Comparison of ENCODE assay signal across 1 mouse cellular context in the genomic region with DNA sequence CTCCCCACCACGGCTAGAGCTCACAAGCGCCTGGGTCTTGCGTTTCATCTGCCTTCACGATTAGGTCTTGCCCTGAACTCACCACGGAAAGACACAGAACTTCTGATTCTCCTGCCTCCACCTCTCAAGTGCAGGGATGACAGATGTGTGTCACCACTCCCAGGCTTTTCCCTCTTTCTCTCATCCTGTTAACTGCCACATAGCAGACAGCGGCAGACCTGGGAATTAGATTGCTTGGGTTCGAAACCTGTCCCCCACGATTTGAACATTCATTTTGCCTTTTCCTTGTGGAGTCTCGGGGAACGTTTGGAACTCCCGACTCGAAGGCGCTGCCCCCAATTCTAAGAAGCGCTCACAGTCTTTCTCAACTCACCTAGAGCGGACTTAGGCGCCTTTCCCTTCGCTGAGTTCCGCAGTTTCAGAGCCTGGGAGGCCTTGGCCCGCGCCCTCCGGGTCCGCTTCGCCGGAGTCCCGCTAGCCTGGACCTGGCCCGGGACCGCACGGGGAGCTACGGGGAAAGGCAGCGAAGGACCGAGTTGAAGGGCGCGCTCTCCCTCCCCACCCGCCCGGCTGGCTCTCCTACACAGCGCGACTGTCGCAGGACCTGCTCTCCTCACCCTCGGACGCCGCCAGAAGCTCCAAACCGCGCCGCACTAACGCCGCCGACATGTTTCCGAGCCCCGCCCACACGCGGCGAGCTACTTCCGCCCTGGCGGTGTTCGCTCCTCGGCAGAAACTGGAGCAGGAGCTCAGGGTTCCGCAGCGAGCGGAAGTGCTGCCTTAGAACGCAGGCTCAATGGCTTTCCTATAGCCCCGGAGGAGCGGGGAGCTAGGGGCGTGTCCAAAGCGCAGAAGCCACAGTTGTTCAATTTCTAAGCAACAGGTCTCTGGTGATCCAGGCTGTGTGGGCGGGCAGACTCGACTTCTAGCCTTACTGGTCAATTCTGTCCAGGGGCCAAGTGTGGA.
TF ChIP-seq lines count a peak whose summit lies in the region.

A gene (minus strand): TSS at position 706 of the 966 bp plus-strand sequence.

TF ChIP-seq in CH12.LX, 34 proteins besides CTCF, POLR2A, EP300 and RAD21:
- peak; percentile 46; the same call in 1 of the 2 replicates for TF ChIP-seq GABPA (IDR thresholded peaks at IDR 0.05; ENCODE audit: insufficient replicate concordance, low read depth, low read length)
- no peak for TF ChIP-seq ZKSCAN1 (IDR thresholded peaks at IDR 0.05; ENCODE audit: borderline replicate concordance, low read depth, low read length)
- TF ChIP-seq ZMIZ1 (IDR thresholded peaks at IDR 0.05; ENCODE audit: low read depth, low read length), result 0 out of 2 replicates have a peak, but pooled peaks have one; percentile 47
- peak; percentile 85 for TF ChIP-seq MEF2A (IDR thresholded peaks at IDR 0.05; ENCODE audit: borderline replicate concordance, low read depth, low read length)
- peak; percentile 66 for TF ChIP-seq MAX (IDR thresholded peaks at IDR 0.05; ENCODE audit: low read length)
- peak; percentile 76 for TF ChIP-seq NELFE (IDR thresholded peaks at IDR 0.05; ENCODE audit: low read depth, low read length)
- peak; percentile 54; the same call in 1 of the 2 replicates for TF ChIP-seq POLR2AphosphoS2 (IDR thresholded peaks at IDR 0.05; ENCODE audit: low read depth, low read length)
- peak; percentile 98 for TF ChIP-seq SIN3A (IDR thresholded peaks at IDR 0.05; ENCODE audit: low read length)
- TF ChIP-seq KAT2A (IDR thresholded peaks at IDR 0.05; ENCODE audit: insufficient replicate concordance, low read length), result peak; percentile 92; the same call in 1 of the 2 replicates
- TF ChIP-seq IRF4 (IDR thresholded peaks at IDR 0.05; ENCODE audit: low read depth, low read length), result peak; percentile 86
- TF ChIP-seq TBP (conservative IDR thresholded peaks at IDR 0.05; ENCODE audit: low read depth, low read length), result peak; percentile 81; the same call in 1 of the 2 replicates
- peak; percentile 42; the same call in 1 of the 2 replicates for TF ChIP-seq ZNF384 (IDR thresholded peaks at IDR 0.05; ENCODE audit: low read depth, low read length)
- peak; percentile 96 for TF ChIP-seq MAZ (IDR thresholded peaks at IDR 0.05; ENCODE audit: low read depth, low read length)
- no peak for TF ChIP-seq UBTF (IDR thresholded peaks at IDR 0.05; ENCODE audit: low read depth, low read length)
- 0 out of 2 replicates have a peak, but pooled peaks have one; percentile 18 for TF ChIP-seq ETS1 (conservative IDR thresholded peaks at IDR 0.05; ENCODE audit: low read depth, low read length)
- TF ChIP-seq SMC3 (IDR thresholded peaks at IDR 0.05; ENCODE audit: low read depth, low read length), result no peak
- TF ChIP-seq E2F4 (IDR thresholded peaks at IDR 0.05; ENCODE audit: insufficient replicate concordance, low read depth, low read length), result no peak
- TF ChIP-seq CHD2 (IDR thresholded peaks at IDR 0.05; ENCODE audit: low read length), result peak; percentile 64
- TF ChIP-seq MYC (IDR thresholded peaks at IDR 0.05; ENCODE audit: low read depth, low read length), result peak; percentile 68; the same call in 1 of the 2 replicates
- TF ChIP-seq HCFC1 (IDR thresholded peaks at IDR 0.05; ENCODE audit: low read depth, low read length), result peak; percentile 98
- no peak for TF ChIP-seq JUND (conservative IDR thresholded peaks at IDR 0.05; ENCODE audit: low read depth, low read length)
- peak; percentile 93 for TF ChIP-seq ELF1 (IDR thresholded peaks at IDR 0.05; ENCODE audit: low read depth, low read length)
- peak; percentile 77 for TF ChIP-seq NRF1 (IDR thresholded peaks at IDR 0.05; ENCODE audit: low read depth, low read length)
- TF ChIP-seq TCF12 (IDR thresholded peaks at IDR 0.05; ENCODE audit: low read depth, low read length), result peak; percentile 96
- TF ChIP-seq USF1 (IDR thresholded peaks at IDR 0.05; ENCODE audit: low read depth, low read length), result no peak
- peak; percentile 97 for TF ChIP-seq MXI1 (IDR thresholded peaks at IDR 0.05; ENCODE audit: low read depth, low read length)
